Mouse (Mus musculus) layer of hippocampus, adult 2 months (tissue): Measurements from ENCODE around the gene Kctd5. TPM values are rescaled to one million over a fixed set of nuclear protein-coding genes. Genes with fewer than 3 reads are reported as not detected.

Source experiments
- DNase-seq, 2 experiments: peaks; one replicate each; pipeline ENCODE4 v3.0.0; 2022; ENCODE audit warnings: low spot score in 2 of 2
- H3K27ac ChIP-seq: fragments of 200-600 bp; 2 replicates; pipeline ENCODE4 v1.8.1; 2022
- H3K4me3 ChIP-seq: fragments of 200-600 bp; 2 replicates; pipeline ENCODE4 v1.8.1; 2022; ENCODE audit warnings: mild to moderate bottlenecking
- CTCF ChIP-seq: fragments of 200-600 bp; conservative IDR thresholded peaks from 2 replicates; pipeline ENCODE4 v1.8.1; 2022; ENCODE audit warnings: antibody characterized with exemption, mild to moderate bottlenecking, moderate library complexity
- total RNA-seq, 2 experiments: library from RNA; stranded (reverse); gene quantifications; 2 replicates each; pipeline ENCODE4 v1.2.3; 2021

The Kctd5 gene
- total RNA-seq, 2 experiments from 2014 or later = 26.6 to 28.8 TPM

DNA sequence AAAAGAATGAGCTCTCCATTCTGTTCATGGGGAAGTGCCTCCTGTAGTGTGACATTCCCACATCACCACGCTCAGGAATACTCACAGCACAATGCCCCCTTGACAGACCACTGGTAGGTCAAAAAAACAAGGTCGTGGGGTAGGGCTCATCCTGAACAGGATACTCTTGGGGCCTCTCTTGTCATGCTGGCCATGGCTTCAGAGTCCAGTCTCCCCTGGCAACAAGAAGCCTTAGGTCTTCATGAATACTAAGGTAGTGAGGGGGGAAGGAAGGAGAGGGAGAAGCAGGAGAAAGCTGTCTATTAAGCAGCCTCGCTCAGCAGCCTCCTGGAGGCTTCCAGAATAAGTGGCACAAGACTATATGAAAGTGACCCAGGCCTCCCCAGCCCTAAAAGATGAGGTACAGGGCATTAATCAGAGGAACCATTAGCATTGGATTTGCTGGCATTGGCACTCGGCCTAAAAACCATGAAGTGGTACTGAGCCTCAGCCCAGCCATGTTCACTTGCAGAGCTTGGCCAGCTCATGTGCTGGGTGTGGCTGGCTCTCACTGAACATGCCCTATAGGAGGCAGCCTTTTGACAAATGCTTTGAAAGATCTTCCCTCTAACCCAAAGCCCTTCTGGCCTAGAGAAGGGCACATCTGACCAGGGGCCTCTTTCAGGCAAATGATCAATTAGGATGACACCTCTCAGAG is 10.7 kb downstream of the Kctd5 start:
- peak overlapping the region; percentile 70 for H3K27ac ChIP-seq
- H3K4me3 ChIP-seq = no peak overlapping the region
- DNase-seq = no peak
- TF ChIP-seq CTCF = no peak

- DNase-seq = no peak
- no peak overlapping the region for H3K4me3 ChIP-seq
- no peak overlapping the region for H3K27ac ChIP-seq
- no peak for TF ChIP-seq CTCF
Measured at GRCm38 (mm10) chr17:24057730-24058245, 15.5 kb downstream of the Kctd5 start.

GRCm38 (mm10) chr17:24056636-24057625 is 16.4 kb downstream of the Kctd5 start:
- H3K27ac ChIP-seq = no peak overlapping the region
- no peak for TF ChIP-seq CTCF
- DNase-seq = no peak

DNA sequence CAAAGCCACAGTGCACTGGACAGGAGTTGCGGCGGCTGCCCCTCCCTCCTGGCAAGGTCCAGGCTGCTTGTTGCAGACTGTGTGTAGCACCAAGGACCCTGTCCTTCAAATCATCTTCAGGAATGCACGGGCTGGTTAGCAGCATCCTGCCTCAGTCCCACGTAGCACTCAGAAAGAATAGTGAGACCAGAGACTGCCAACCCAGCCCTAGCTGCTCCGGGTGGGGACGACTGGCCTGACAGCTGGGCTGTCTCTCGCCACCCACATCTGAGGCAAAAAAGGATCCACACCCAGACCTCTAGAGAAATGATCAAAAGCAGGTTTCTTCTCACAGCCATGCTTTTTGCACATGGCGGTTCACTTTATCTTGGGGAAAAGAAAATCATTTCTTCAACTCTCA is 24.3 kb downstream of the Kctd5 start:
- Histone ChIP-seq H3K27ac (no peak overlapping the region), H3K4me3 (no peak overlapping the region)
- DNase-seq = no peak
- no peak for TF ChIP-seq CTCF

More at GRCm38 (mm10) chr17:24056636-24057625, 16.4 kb downstream of the Kctd5 start:
- H3K4me3 ChIP-seq = no peak overlapping the region

- Histone ChIP-seq H3K27ac (no peak overlapping the region), H3K4me3 (no peak overlapping the region)
- DNase-seq = no peak
- TF ChIP-seq CTCF = no peak
Measured at GRCm38 (mm10) chr17:24048053-24048452, 25.2 kb downstream of the Kctd5 start.

DNA sequence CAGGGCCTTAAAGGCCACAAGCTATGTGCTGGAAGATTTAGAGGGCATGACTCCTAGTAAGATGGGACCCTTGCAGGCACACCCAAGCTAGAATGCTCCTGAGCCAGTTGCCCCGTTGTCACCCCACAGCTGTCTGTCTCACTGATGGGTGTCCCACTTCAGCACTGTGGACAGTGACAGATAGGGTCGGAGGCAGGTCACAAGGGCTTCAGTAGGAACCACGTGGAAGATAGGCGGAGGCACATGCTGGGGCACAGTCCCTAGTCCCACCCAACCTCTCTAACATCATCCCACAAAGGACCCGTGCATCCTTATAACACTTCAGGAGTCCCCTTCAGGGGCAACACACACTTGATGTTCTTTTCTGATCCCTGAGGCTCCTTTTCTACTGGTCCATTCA is 27.3 kb downstream of the Kctd5 start:
- no peak overlapping the region for H3K4me3 ChIP-seq
- H3K27ac ChIP-seq = no peak overlapping the region
- no peak for DNase-seq
- TF ChIP-seq CTCF = no peak

DNA sequence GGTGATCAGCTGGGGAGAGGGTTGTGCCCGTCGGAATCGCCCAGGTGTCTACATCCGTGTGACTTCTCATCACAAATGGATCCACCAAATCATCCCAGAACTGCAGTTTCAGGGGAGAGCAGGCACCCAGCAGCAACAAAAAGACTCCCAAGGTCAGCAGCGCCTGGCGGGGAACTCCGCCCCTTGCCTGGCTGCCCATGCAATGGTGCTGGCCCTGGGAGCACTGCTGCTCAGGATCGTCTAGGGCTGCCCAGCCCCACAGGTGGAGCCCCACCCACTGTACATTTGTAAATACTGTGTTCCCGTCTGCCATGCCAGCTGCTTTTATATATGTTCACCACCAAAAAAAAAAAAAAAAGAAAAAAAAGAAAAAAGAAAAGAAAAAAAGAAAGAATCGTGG is 27.7 kb downstream of the Kctd5 start:
- DNase-seq = no peak
- TF ChIP-seq CTCF = no peak
- no peak overlapping the region for H3K4me3 ChIP-seq
- no peak overlapping the region for H3K27ac ChIP-seq

DNA sequence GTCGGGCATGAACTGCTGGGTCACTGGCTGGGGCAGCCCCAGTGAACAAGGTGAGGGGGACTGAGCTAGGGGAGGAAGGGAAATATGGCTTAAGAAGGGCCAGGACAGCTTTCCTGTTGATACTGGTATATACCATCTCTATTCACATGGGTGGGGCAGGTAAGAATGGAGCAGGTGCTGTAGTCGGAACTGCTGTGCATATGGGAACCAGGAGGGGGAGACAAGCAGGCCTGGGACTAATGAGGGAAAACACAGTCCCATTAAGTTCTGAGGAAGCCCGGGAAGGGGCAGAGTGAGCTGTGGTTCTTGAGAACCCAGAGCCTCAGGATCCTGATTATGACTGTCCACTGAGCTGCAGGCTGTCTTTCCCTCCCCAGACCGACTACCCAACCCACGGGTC is 28.8 kb downstream of the Kctd5 start:
- Histone ChIP-seq H3K4me3 (no peak overlapping the region), H3K27ac (no peak overlapping the region)
- TF ChIP-seq CTCF = peak; percentile 40
- no peak for DNase-seq

DNA sequence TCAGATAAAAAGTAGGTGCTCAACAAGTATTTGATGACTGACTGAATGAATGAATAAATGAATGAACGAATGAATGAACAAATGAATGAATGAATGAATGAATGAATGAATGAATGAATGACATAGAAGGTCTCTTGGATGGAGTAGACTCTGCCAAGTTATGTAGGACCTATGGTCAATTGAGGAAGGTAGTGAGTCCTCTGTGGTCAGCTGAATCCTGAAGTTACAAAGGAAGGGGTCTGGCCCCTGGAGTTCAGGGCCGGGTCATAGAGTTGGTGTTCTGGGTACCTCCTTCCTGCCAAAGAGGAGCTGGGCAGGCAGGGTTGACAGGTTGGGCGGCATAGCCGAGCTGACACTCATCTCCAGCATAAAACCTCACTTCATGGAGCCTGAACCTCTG is 35.4 kb downstream of the Kctd5 start, which contains the start of gene Prss27:
Gene Prss27, plus strand, starts transcription at position 301 of the 400 bp plus-strand sequence.
- H3K27ac ChIP-seq = no peak within 1 kb of the TSS
- no peak for TF ChIP-seq CTCF
- no peak for DNase-seq
- H3K4me3 ChIP-seq = no peak within 1 kb of the TSS

DNA sequence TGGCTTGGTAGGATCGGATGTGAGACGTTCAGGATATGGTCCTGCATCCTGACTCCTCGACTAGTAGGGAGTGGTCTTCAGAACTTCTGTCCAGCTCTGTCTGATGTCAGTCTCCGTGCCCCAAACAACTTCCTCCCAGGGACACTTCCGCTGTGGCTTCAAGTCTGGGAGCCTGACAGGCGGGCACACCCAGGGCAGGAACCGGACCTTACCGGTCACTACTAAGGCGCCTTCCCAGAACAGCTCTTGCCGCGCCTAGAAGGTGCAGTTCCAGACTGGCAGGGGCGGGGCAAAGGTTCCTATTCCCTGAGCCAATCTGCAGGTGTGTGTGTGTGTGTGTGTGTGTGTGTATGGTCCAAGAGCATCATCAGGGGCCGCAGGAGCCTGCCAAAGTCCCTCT is 35.9 kb downstream of the Kctd5 start:
- Histone ChIP-seq H3K27ac (no peak overlapping the region), H3K4me3 (no peak overlapping the region)
- TF ChIP-seq CTCF = no peak
- DNase-seq = no peak

DNA sequence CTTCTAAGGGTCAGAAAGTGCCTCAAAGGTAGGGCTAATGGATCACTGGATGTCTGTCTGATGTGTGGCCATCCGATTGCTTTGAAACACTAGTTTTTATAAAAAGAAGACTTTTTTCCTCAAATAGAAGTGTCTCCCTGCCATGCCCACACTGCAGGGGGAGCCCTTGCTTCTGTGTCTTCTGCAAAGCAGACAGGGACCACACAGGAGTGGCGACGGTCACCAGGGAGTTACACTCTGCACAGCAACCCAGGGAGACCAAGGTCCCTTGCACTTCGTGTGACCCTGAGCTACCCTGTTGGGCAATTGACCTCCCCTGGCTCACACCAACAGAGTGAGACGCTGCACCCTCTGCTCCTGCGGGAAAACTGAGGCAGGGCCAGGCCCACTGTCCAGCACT is 36.3 kb downstream of the Kctd5 start:
- Histone ChIP-seq H3K27ac (no peak overlapping the region), H3K4me3 (no peak overlapping the region)
- DNase-seq = no peak
- TF ChIP-seq CTCF = peak; percentile 55

DNA sequence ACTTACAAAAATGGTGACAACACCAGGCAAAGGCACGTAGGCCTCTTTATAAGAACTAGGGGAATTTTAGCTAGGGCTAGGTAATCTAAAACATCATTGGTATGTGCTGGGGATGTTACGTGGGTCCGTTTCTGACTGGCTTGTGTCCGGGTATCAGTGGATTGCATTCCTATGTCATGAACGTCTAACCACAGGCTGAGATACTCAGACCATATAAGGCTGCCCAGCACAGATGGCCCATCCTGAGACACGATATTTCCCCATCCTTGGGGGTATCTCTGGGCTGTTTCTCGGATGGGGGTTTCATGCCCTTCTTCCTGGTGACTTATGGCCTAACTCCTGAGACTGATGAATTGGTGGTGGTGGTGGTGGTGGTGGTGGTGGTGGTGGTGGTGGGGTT is 38.2 kb downstream of the Kctd5 start:
- Histone ChIP-seq H3K27ac (no peak overlapping the region), H3K4me3 (no peak overlapping the region)
- TF ChIP-seq CTCF = no peak
- no peak for DNase-seq

- Histone ChIP-seq H3K4me3 (no peak overlapping the region), H3K27ac (no peak overlapping the region)
- no peak for DNase-seq
- TF ChIP-seq CTCF = no peak
Measured at GRCm38 (mm10) chr17:24030551-24030950, 42.7 kb downstream of the Kctd5 start.
